Mouse (Mus musculus) inflammation-experienced regulatory T-cells, adult 6 months (primary cell): ENCODE data around the gene Krtap1-3. TPM values are rescaled to one million over a fixed set of nuclear protein-coding genes. Genes with fewer than 3 reads are reported as not detected.

Experiments used
- ATAC-seq: one replicate; pipeline ENCODE4 v1.8.0; 2017
- polyA plus RNA-seq, 3 experiments: library from polyadenylated mRNA; unstranded; fragments of 100-300 nt; shearing (Covaris generic); gene quantifications; one replicate each; pipeline ENCODE4 v1.2.1; 2017

The Krtap1-3 gene
- polyA plus RNA-seq, 3 experiments from 2014 or later = not detected

- no peak for ATAC-seq
Observed at GRCm38 (mm10) chr11:99557976-99558745, 33.0 kb downstream of the Krtap1-3 start.

GRCm38 (mm10) chr11:99556753-99557152 is 34.4 kb downstream of the Krtap1-3 start, which contains the start of gene Krtap3-2:
Krtap3-2 (minus strand) TSS chr11:99556853.
- ATAC-seq = no peak

GRCm38 (mm10) chr11:99556195-99556594 is 34.9 kb downstream of the Krtap1-3 start:
- no peak for ATAC-seq

- no peak for ATAC-seq
Observed at GRCm38 (mm10) chr11:99550765-99551164, 40.4 kb downstream of the Krtap1-3 start, which contains the start of gene Krtap3-3. Krtap3-3 (minus strand) TSS chr11:99550865.

- no peak for ATAC-seq
Observed at GRCm38 (mm10) chr11:99547892-99548291, 43.2 kb downstream of the Krtap1-3 start.

Other genes starting within 250 kb of the Krtap1-3 start
- not detected for gene Krt27, start 240.2 kb downstream of the Krtap1-3 start, polyA plus RNA-seq
- not detected for gene Krt28, start 216.4 kb downstream of the Krtap1-3 start, polyA plus RNA-seq
- gene Krt10, start 202.0 kb downstream of the Krtap1-3 start, polyA plus RNA-seq = 10 to 100 TPM in 1 of 3 experiments, 1 to 10 TPM in 2; 4.5 to 13.5 (median 7.3) TPM
- gene Krt12, start 169.1 kb downstream of the Krtap1-3 start, polyA plus RNA-seq = not detected
- not detected for gene Krt20, start 153.2 kb downstream of the Krtap1-3 start, polyA plus RNA-seq
- not detected for gene Krt23, start 98.2 kb downstream of the Krtap1-3 start, polyA plus RNA-seq
- not detected for gene Krt39, start 70.0 kb downstream of the Krtap1-3 start, polyA plus RNA-seq
- gene Krt40, start 48.2 kb downstream of the Krtap1-3 start, polyA plus RNA-seq = not detected
- not detected for gene Krtap3-3, start 40.5 kb downstream of the Krtap1-3 start, polyA plus RNA-seq
- gene Krtap3-2, start 34.5 kb downstream of the Krtap1-3 start, polyA plus RNA-seq = not detected
- not detected for gene Gm11939, start 31.9 kb downstream of the Krtap1-3 start, polyA plus RNA-seq
- not detected for gene Krtap3-1, start 24.7 kb downstream of the Krtap1-3 start, polyA plus RNA-seq
- not detected for gene Krtap1-5, start 10.3 kb downstream of the Krtap1-3 start, polyA plus RNA-seq
- gene Krtap1-4, start 7.7 kb downstream of the Krtap1-3 start, polyA plus RNA-seq = not detected
- gene Krtap9-3, start 6.8 kb upstream of the Krtap1-3 start, polyA plus RNA-seq = not detected
- not detected for gene Gm11938, start 12.0 kb upstream of the Krtap1-3 start, polyA plus RNA-seq
- not detected for gene Gm11937, start 18.9 kb upstream of the Krtap1-3 start, polyA plus RNA-seq
- not detected for gene Krtap2-4, start 23.5 kb upstream of the Krtap1-3 start, polyA plus RNA-seq
- not detected for gene Gm11562, start 29.1 kb upstream of the Krtap1-3 start, polyA plus RNA-seq
- not detected for gene Krtap4-1, start 36.9 kb upstream of the Krtap1-3 start, polyA plus RNA-seq
- gene Krtap4-2, start 43.7 kb upstream of the Krtap1-3 start, polyA plus RNA-seq = not detected
- not detected for gene Krtap4-7, start 52.8 kb upstream of the Krtap1-3 start, polyA plus RNA-seq
- not detected for gene Gm11555, start 58.9 kb upstream of the Krtap1-3 start, polyA plus RNA-seq
- not detected for gene Gm11563, start 67.6 kb upstream of the Krtap1-3 start, polyA plus RNA-seq
- gene Krtap4-6, start 74.6 kb upstream of the Krtap1-3 start, polyA plus RNA-seq = not detected
- not detected for gene Gm14190, start 99.4 kb upstream of the Krtap1-3 start, polyA plus RNA-seq
- gene Gm14180, start 143.0 kb upstream of the Krtap1-3 start, polyA plus RNA-seq = not detected
- not detected for gene Gm11595, start 181.6 kb upstream of the Krtap1-3 start, polyA plus RNA-seq
- not detected for gene Krtap4-8, start 189.4 kb upstream of the Krtap1-3 start, polyA plus RNA-seq
- not detected for gene Krtap4-9, start 193.9 kb upstream of the Krtap1-3 start, polyA plus RNA-seq
- gene Gm11596, start 202.1 kb upstream of the Krtap1-3 start, polyA plus RNA-seq = not detected
- gene Gm11569, start 207.6 kb upstream of the Krtap1-3 start, polyA plus RNA-seq = not detected
- not detected for gene Gm11554, start 213.1 kb upstream of the Krtap1-3 start, polyA plus RNA-seq
- not detected for gene Krtap4-13, start 218.6 kb upstream of the Krtap1-3 start, polyA plus RNA-seq
- gene Gm11564, start 224.3 kb upstream of the Krtap1-3 start, polyA plus RNA-seq = not detected
- gene 2300003K06Rik, start 246.7 kb upstream of the Krtap1-3 start, polyA plus RNA-seq = not detected